In the genomic region with DNA sequence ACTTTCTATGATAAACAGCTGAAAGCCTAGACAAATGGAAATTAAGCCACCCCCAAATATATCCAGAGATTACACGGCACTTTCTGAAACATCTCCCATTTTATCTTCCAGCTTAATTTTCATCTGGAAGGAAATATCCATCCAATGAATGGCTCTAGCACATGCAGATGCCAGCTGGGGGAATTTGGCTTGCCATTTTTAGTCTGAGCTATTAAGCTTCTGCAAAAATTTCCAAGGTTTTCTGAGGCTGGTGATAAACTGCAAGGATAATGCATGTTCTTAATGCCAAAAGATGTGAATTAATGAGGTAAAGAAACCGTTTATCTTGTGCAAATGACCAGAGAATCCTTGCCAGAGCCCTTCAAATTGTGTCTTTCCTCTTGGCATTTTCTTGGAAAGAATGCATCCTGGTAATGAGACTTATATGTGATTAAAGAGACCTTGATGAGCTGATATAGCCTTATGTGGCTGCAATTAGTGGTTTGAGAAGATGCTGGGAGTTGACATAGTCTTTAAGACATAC, we compare ENCODE assay signal across 29 mouse cellular contexts.
DNase-seq lines count a peak whose midpoint lies in the region; ATAC-seq and TF ChIP-seq lines count a peak whose summit lies in the region.
"Had no signal": no experiment of that assay in that cellular context is flagged by ENCODE, and none has a peak within 500 bp of the region (broad histone marks: within the 10 kb centered on the region; RNA-seq: fewer than 3 reads in every experiment).

No protein-coding gene starts in this region.

- no peak overlapping the region for H3K4me2 ChIP-seq in forebrain, embryonic 14.5 days (ENCODE audit: low read length)
- H3K4me2 ChIP-seq in forebrain, embryonic 13.5 days = no peak overlapping the region
- no peak overlapping the region for H3K4me2 ChIP-seq in midbrain, postnatal 0 days (ENCODE audit: low read depth, low read length, poor library complexity, severe bottlenecking)
- H3K4me2 ChIP-seq in midbrain, embryonic 15.5 days = no peak overlapping the region
- H3K4me2 ChIP-seq: embryonic facial prominence, embryonic 12.5 days; embryonic facial prominence, embryonic 15.5 days; heart, embryonic 12.5 days; heart, embryonic 15.5 days; hindbrain, embryonic 13.5 days; intestine, embryonic 15.5 days had no signal

- no peaks in the 10 kb centered on the region for H3K27me3 ChIP-seq in forebrain, embryonic 14.5 days (replicated peaks; ENCODE audit: control insufficient read depth, insufficient read depth, low read length)
- no peaks in the 10 kb centered on the region for H3K27me3 ChIP-seq in forebrain, embryonic 13.5 days
- H3K27me3 ChIP-seq in midbrain, postnatal 0 days (ENCODE audit: insufficient read depth, low read length) = no peaks in the 10 kb centered on the region
- no peaks in the 10 kb centered on the region for H3K27me3 ChIP-seq in midbrain, embryonic 15.5 days (replicated peaks)
- H3K27me3 ChIP-seq: embryonic facial prominence, embryonic 12.5 days; embryonic facial prominence, embryonic 15.5 days; heart, embryonic 12.5 days; heart, embryonic 15.5 days; hindbrain, embryonic 13.5 days; intestine, embryonic 15.5 days had no signal

- no peak overlapping the region for H3K9ac ChIP-seq in forebrain, embryonic 14.5 days (ENCODE audit: low read length)
- no peak overlapping the region for H3K9ac ChIP-seq in forebrain, embryonic 13.5 days
- no peak overlapping the region for H3K9ac ChIP-seq in midbrain, postnatal 0 days (replicated peaks; ENCODE audit: low read length, poor library complexity, severe bottlenecking)
- H3K9ac ChIP-seq in midbrain, embryonic 15.5 days = no peak overlapping the region
- H3K9ac ChIP-seq: embryonic facial prominence, embryonic 12.5 days; embryonic facial prominence, embryonic 15.5 days; heart, embryonic 12.5 days; heart, embryonic 15.5 days; hindbrain, embryonic 13.5 days; intestine, embryonic 15.5 days had no signal

- ATAC-seq in forebrain, embryonic 14.5 days = peak; percentile 55
- ATAC-seq in forebrain, embryonic 13.5 days = no peak
- ATAC-seq in frontal cortex, adult (ENCODE audit: low TSS enrichment) = peak; percentile 42
- no peak for ATAC-seq in midbrain, postnatal 0 days (ENCODE audit: low FRiP score)
- no peak for ATAC-seq in midbrain, embryonic 15.5 days (replicated peaks)
- ATAC-seq: activated CD4-positive, CD25-positive, alpha-beta regulatory T cell, adult 4 months; hindbrain, embryonic 16.5 days; intestine, embryonic 15.5 days had no signal

- no peaks in the 10 kb centered on the region for H3K4me1 ChIP-seq in forebrain, embryonic 14.5 days (ENCODE audit: control insufficient read depth, insufficient read depth, low read length)
- H3K4me1 ChIP-seq in forebrain, embryonic 13.5 days = 0 out of 2 replicates have a peak, but pooled peaks cover 12% of the 10 kb centered on the region
- H3K4me1 ChIP-seq in midbrain, postnatal 0 days (ENCODE audit: insufficient read depth, low read length) = no peaks in the 10 kb centered on the region
- H3K4me1 ChIP-seq in midbrain, embryonic 15.5 days = no peaks in the 10 kb centered on the region; the same call in 1 of the 2 replicates
- H3K4me1 ChIP-seq: embryonic facial prominence, embryonic 15.5 days; heart, embryonic 12.5 days; heart, embryonic 15.5 days; hindbrain, embryonic 10.5 days; intestine, embryonic 15.5 days had no signal

- no peaks in the 10 kb centered on the region for H3K9me3 ChIP-seq in forebrain, embryonic 14.5 days (replicated peaks; ENCODE audit: control insufficient read depth, low read length)
- no peaks in the 10 kb centered on the region for H3K9me3 ChIP-seq in forebrain, embryonic 13.5 days (replicated peaks)
- no peaks in the 10 kb centered on the region for H3K9me3 ChIP-seq in midbrain, postnatal 0 days (ENCODE audit: low read length)
- H3K9me3 ChIP-seq in midbrain, embryonic 15.5 days = no peaks in the 10 kb centered on the region
- H3K9me3 ChIP-seq: embryonic facial prominence, embryonic 12.5 days; embryonic facial prominence, embryonic 15.5 days; heart, embryonic 15.5 days; hindbrain, embryonic 10.5 days; hindbrain, embryonic 13.5 days; intestine, embryonic 15.5 days had no signal

- 43% methylated on average over 2 of the region's 2 CpGs for WGBS in forebrain, embryonic 14.5 days
- WGBS in forebrain, embryonic 13.5 days = 50% methylated on average over 2 of the region's 2 CpGs
- 70% methylated on average over 2 of the region's 2 CpGs for WGBS in midbrain, postnatal 0 days
- 63% methylated on average over 2 of the region's 2 CpGs for WGBS in midbrain, embryonic 15.5 days

- H3K4me3 ChIP-seq in forebrain, embryonic 14.5 days (ENCODE audit: low read depth, low read length) = no peak overlapping the region
- H3K4me3 ChIP-seq in forebrain, embryonic 13.5 days = no peak overlapping the region
- H3K4me3 ChIP-seq in midbrain, postnatal 0 days (ENCODE audit: low read depth, low read length) = no peak overlapping the region
- no peak overlapping the region for H3K4me3 ChIP-seq in midbrain, embryonic 15.5 days
- H3K4me3 ChIP-seq: embryonic facial prominence, embryonic 12.5 days; embryonic facial prominence, embryonic 15.5 days; erythroblast, embryonic 14.5 days; gastrocnemius, adult 2 months; heart, embryonic 12.5 days; heart, embryonic 15.5 days; hindbrain, embryonic 10.5 days; hindbrain, embryonic 13.5 days; intestine, embryonic 15.5 days had no signal

- no peak for TF ChIP-seq CTCF in midbrain, postnatal 0 days (IDR thresholded peaks at IDR 0.05)

- peak; percentile 58 for DNase-seq in forebrain, embryonic 14.5 days (ENCODE audit: low spot score)
- DNase-seq in frontal cortex, postnatal 10 days (ENCODE audit: low spot score in 2 of 2) = no peak
- peak; percentile 5 for DNase-seq in midbrain, postnatal 0 days (ENCODE audit: low spot score)
- peak; percentile 10 for DNase-seq in brain, embryonic 18.5 days (ENCODE audit: low read depth, low spot score)
- DNase-seq in adrenal gland, adult 8-10 months = no peak
- DNase-seq: adrenal gland, postnatal 14 days; cerebellum, adult 11 months; cerebellum, adult 2 months; cerebellum, adult 9-11 months; cerebellum, postnatal 25 days; gastrocnemius, adult 2 months; gastrocnemius, postnatal 14 days; heart, adult 11 months; heart, postnatal 10 days; heart, postnatal 36 days; kidney, adult 11 months had no signal

- H3K27ac ChIP-seq in forebrain, embryonic 14.5 days (ENCODE audit: low read depth, low read length) = no peak overlapping the region
- H3K27ac ChIP-seq in forebrain, embryonic 13.5 days = no peak overlapping the region
- H3K27ac ChIP-seq in midbrain, postnatal 0 days (ENCODE audit: low read depth, low read length) = no peak overlapping the region
- no peak overlapping the region for H3K27ac ChIP-seq in midbrain, embryonic 15.5 days
- H3K27ac ChIP-seq: embryonic facial prominence, embryonic 12.5 days; embryonic facial prominence, embryonic 15.5 days; gastrocnemius, adult 2 months; heart, embryonic 15.5 days; hindbrain, embryonic 10.5 days; hindbrain, embryonic 13.5 days; intestine, embryonic 15.5 days had no signal

- H3K36me3 ChIP-seq in forebrain, embryonic 14.5 days (ENCODE audit: control insufficient read depth, insufficient read depth, low read length) = no peaks in the 10 kb centered on the region
- no peaks in the 10 kb centered on the region for H3K36me3 ChIP-seq in forebrain, embryonic 13.5 days (ENCODE audit: poor library complexity, severe bottlenecking)
- H3K36me3 ChIP-seq in midbrain, postnatal 0 days (ENCODE audit: insufficient read depth, low read length) = no peaks in the 10 kb centered on the region
- no peaks in the 10 kb centered on the region for H3K36me3 ChIP-seq in midbrain, embryonic 15.5 days (replicated peaks)
- H3K36me3 ChIP-seq: embryonic facial prominence, embryonic 12.5 days; embryonic facial prominence, embryonic 15.5 days; heart, embryonic 12.5 days; heart, embryonic 15.5 days; hindbrain, embryonic 10.5 days; hindbrain, embryonic 13.5 days; intestine, embryonic 15.5 days had no signal

Comparison
In these comparisons a context has a peak if more than half of its experiments do, and no peak if none do; other contexts are left out.
1. ATAC-seq: peak in forebrain, embryonic 14.5 days (single experiment) and frontal cortex, adult (single experiment); none in forebrain, embryonic 13.5 days (single experiment), midbrain, postnatal 0 days (single experiment) and midbrain, embryonic 15.5 days (single experiment).
2. DNase-seq: peak in forebrain, embryonic 14.5 days (single experiment), midbrain, postnatal 0 days (single experiment) and brain, embryonic 18.5 days (single experiment); none in frontal cortex, postnatal 10 days (0 of 2) and adrenal gland, adult 8-10 months (single experiment).